Mouse (Mus musculus) NIH3T3 (cell line): ENCODE measurements around the gene Sgk1.
"Not testable (repeated sequence)": the region's sequence is repeated elsewhere in the genome, so short reads cannot be mapped to it uniquely, and the experiment has no call there.

Experiments used
- DNase-seq: peaks from one replicate; pipeline ENCODE4 v3.0.0-alpha.2; 2012; ENCODE audit warnings: low read depth

Sgk1 gene

DNA sequence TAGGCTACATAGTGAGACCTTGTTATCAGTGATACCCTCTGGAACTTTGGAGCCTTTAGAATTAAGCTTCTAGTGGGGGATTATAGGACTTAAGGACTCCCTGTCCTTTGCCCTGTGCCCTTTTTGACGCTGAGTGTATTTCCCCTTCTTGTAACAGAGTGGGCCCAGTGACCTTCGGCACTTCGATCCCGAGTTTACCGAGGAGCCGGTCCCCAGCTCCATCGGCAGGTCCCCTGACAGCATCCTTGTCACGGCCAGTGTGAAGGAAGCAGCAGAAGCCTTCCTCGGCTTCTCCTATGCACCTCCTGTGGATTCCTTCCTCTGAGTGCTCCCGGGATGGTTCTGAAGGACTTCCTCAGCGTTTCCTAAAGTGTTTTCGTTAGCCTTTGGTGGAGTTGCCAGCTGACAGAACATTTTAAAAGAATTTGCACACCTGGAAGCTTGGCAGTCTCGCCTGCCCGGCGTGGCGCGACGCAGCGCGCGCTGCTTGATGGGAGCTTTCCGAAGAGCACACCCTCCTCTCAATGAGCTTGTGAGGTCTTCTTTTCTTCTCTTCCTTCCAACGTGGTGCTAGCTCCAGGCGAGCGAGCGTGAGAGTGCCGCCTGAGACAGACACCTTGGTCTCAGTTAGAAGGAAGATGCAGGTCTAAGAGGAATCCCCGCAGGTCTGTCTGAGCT is 116.7 kb downstream of the Sgk1 start:
- DNase-seq: peak; percentile 65

GRCm38 (mm10) chr10:22000491-22001306 is 118.7 kb downstream of the Sgk1 start:
- peak; percentile 88 for DNase-seq

DNA sequence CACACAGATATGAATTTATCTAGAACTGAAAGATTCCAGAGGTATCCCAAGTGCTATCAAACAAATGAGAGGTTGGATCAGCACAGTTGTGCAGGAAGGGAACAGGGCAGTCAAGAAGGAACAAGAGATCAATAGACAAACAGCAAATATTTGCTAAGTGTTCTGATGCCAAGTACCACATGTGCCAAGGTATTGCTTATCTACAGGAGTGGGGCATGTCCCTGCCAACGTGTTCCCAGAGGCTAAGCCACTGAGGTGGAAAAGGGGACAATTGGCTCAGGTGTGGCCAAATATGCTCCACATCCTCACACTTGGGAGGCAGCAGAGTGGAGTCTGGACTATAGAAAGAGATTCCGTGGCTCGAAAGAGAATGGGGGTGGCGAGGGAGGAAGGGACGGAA is 119.6 kb downstream of the Sgk1 start:
- DNase-seq: no peak

DNA sequence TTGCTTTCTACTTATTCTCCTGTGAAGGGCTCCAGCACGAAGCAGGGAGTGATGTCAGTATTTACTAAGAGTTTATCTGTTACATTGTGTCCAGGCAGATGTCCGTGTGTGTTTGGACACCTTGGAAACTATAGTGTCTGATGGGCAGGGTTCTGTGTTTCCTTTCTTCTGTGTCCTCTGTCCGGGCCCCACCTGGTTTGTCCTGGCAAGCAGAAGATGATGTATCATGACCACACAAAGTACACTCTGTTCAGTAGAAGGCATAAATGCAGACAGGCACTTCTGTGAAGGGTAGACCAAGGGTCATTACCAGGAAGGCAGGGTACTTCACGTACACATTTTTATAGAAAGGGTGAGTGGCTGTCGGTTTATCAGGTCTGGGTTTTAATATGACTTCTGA is 122.8 kb downstream of the Sgk1 start:
- no peak for DNase-seq

DNA sequence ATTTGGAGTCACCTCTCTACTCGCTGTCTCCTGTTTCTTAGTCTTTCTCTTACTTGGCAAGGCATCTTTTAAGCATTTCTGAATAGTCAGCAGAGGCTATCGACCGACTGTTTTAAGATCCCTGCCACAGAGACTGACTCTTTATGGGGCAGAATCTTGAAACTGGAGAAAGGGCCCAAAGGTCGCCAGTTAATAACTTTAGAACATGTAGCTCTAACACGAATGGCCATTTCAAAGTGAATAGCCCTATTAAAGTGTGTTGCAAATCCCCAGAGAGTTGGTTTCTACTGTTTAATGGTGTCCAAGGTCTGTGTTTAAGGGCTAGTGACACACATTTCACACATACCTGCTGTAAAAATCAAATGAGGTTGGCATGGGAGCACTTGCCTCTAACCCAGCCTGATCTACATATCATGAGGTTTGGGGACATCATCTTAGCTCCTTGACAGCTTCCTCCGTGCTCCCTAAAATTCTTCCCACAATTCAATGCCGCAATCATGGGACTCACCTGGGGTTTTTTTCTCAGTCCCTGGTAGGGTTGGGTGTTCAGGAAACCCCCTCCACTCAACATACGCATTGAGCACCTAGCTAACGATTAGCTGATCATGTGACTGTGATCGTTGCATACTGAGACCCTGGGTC is 125.3 kb downstream of the Sgk1 start:
- DNase-seq: no peak

DNA sequence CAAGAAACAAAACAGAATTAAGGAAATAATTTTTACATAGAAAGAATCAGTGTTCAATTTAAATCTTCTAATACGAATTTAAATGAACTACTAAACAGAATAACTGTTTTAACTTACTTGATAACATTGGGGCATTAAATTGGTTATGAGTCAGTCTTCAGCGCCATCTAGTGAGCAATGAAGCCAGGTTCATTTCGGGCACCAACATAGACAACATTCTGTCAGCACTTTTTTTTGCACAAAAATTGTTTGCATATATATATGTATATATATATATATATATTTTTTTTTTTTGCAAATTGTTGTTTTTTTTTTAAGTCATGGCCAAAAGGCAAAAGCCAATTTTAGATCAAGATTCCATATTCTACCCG is 125.8 kb downstream of the Sgk1 start:
- DNase-seq: peak; percentile 93

DNA sequence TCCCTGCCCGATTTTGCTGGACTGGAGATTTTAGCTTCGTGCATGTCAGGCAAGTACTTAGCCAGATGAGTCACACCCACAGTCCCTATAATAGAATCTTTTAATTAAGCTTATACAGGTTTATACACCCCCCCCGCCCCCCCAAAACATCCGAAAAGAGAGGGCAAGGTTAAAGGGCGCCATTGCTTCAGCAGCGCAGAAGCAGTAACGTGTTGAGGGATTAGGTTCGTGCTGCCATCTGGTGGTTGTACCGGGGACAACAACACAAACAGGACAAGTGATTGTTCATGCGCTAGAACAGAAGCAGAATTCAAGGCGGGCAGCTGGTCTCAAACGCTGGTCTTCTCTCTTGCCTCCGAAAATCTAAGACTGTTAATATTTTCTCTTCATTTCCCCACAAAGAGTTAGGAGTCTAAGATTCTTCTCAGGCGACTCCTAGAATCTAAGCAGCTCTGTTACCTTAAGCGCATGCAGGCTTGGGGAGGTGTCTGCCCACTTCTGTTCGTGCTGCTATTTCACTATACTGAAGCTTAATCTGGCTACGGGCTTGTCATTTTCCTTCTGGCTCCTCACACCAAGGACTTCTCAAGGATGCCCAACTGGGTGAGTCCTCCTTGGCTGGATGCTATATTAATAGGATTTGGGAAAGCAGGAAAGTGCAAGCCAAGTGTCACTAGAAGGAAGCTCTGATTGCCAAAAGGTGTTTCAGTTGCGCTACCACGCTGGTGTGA is 128.3 kb downstream of the Sgk1 start:
- peak; percentile 91 for DNase-seq

- no peak for DNase-seq
Measured at GRCm38 (mm10) chr10:22017469-22018159, 135.6 kb downstream of the Sgk1 start.

DNA sequence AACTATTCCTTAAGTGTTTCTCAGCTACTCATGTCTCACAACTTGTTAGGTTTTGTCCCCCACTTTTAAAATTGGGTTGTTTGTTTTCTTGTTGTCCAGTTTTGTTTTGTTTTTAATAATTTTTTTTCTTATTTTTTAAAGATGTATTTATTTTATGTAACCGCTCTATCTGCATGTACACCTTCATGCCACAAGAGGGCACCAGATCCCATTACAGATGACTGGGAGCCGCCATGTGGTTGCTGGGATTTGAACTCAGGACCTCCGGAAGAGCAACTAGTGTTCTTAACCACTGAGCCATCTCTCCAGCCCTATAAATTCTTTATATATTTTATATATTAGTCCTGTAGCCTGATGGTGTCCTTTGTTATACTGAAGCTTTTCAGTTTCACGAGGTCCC is 136.6 kb downstream of the Sgk1 start:
- DNase-seq: peak; percentile 34

DNA sequence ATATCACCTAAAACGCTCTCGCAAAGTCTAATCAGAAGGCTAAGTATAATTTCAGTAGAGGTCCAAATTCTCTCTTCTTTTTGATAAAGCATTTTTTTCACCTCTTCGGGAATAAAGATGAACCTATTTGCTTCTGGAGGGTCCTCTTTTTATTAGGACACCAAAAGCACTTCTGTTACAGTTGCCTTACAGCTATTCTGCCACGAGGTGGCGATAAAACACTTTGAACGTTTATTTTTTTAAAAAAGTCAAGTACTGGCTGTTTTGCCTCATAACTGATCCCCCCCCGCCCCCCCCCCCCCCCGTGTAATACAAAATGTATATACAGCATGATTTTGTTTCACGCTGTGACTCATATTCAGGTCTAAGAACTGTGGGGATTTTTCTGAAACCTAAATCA is 152.3 kb downstream of the Sgk1 start:
- DNase-seq: no peak

DNA sequence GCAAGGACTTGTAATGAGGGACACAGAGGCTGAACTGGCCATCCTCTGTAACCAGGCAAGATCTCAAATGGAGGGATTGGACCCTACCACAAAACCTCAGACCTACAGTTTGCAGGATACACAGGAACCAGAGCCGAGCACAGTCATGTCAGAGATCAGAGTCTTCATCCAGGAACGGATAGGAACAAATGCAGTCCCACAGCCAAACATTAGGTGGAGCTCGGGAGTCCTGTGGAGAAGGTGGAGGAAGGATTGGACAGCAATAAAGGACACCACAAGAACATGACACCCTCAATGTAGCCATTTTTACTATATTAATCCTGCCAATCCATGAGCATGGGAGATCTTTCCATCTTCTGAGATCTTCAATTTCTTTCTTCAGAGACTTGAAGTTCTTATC is 154.3 kb downstream of the Sgk1 start:
- DNase-seq: not testable (repeated sequence)
